Mouse (Mus musculus): ENCODE measurements at regions not wholly inside any gene's neighbourhood (a gene's known extent, or its start where the extent isn't known, plus 50 kb on each side); places are given as distances from the start of the nearest gene placed in this dataset.

DNA sequence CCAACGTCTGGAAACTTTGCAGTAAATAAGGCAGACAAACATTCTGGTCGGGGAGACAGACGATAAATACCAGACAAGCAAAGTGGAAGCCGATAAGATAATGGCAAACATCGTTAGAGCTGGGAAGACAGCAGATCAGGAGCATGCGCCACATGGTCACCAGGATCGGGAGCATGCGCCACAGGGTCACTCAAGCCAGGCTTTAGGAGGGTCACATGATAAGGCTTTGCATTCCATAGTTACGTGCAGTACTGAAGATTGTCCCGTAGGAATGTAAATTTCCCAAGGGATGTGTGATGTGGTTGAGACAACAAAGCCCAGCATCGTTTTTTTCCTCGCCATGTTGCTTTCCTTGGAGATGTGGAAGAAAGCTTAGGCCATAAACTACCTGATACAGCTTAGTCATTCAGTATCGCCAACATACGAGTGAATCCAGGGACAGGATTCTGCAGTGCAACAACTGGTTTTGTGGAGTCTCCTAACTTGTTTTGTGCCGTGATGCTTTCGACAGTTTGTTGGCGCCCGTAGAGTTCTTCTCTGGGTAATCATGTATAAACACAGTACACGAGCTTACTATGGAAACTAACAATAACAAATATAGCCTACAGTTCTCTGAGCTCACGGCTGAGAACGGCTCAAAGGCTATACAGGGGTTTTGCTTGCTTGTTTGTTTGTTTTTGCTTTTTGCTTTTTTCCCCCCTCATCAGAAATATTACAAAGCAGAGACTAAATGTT, 133.9 kb downstream of the Ndfip2 start:
- TF ChIP-seq CTCF (conservative IDR thresholded peaks at IDR 0.05; ENCODE audit: low read length) (no peak), POU5F1 (IDR thresholded peaks at IDR 0.05; ENCODE audit: borderline replicate concordance, low read length) (no peak)
